Mouse (Mus musculus): ENCODE measurements around the gene Grin2d.
"Not testable (repeated sequence)": the region's sequence is repeated elsewhere in the genome, so short reads cannot be mapped to it uniquely, and the experiment has no call there.

The Grin2d gene

GRCm38 (mm10) chr7:45878278-45878677, at the start of gene Grin2d:
TSS of gene Grin2d (minus strand) at chr7:45878378.
- not testable (repeated sequence) for DNase-seq (ENCODE audit: inconsistent ontology term)

- no peak for DNase-seq (ENCODE audit: inconsistent ontology term)
Observed at GRCm38 (mm10) chr7:45924429-45924816, 46.2 kb upstream of the Grin2d start.

- DNase-seq (ENCODE audit: inconsistent ontology term): peak; percentile 58
Observed at GRCm38 (mm10) chr7:45923762-45924428, 45.7 kb upstream of the Grin2d start, which contains the start of gene Ccdc114. TSS of gene Ccdc114 (plus strand) at chr7:45924072.

GRCm38 (mm10) chr7:45922928-45923761, 45.0 kb upstream of the Grin2d start:
- DNase-seq (ENCODE audit: inconsistent ontology term): peak; percentile 96

- no peak for DNase-seq (ENCODE audit: inconsistent ontology term)
Observed at GRCm38 (mm10) chr7:45921950-45922600, 43.9 kb upstream of the Grin2d start.

- no peak for DNase-seq (ENCODE audit: inconsistent ontology term)
Observed at GRCm38 (mm10) chr7:45921242-45921621, 43.1 kb upstream of the Grin2d start, which contains the start of gene Emp3. TSS of gene Emp3 (minus strand) at chr7:45921404.

- DNase-seq (ENCODE audit: inconsistent ontology term): peak; percentile 89
Observed at GRCm38 (mm10) chr7:45920583-45921241, 42.5 kb upstream of the Grin2d start.

GRCm38 (mm10) chr7:45919761-45920160, 41.6 kb upstream of the Grin2d start:
- no peak for DNase-seq (ENCODE audit: inconsistent ontology term)

- DNase-seq (ENCODE audit: inconsistent ontology term): no peak
Observed at GRCm38 (mm10) chr7:45919083-45919671, 41.0 kb upstream of the Grin2d start.

GRCm38 (mm10) chr7:45917926-45918325, 39.7 kb upstream of the Grin2d start:
- no peak for DNase-seq (ENCODE audit: inconsistent ontology term)

- no peak for DNase-seq (ENCODE audit: inconsistent ontology term)
Observed at GRCm38 (mm10) chr7:45917004-45917704, 39.0 kb upstream of the Grin2d start.

- peak; percentile 79 for DNase-seq (ENCODE audit: inconsistent ontology term)
Observed at GRCm38 (mm10) chr7:45916056-45917003, 38.2 kb upstream of the Grin2d start.

- no peak for DNase-seq (ENCODE audit: inconsistent ontology term)
Observed at GRCm38 (mm10) chr7:45915011-45915410, 36.8 kb upstream of the Grin2d start.

GRCm38 (mm10) chr7:45914067-45914466, 35.9 kb upstream of the Grin2d start:
- DNase-seq (ENCODE audit: inconsistent ontology term): no peak

GRCm38 (mm10) chr7:45909145-45909544, 31.0 kb upstream of the Grin2d start:
- DNase-seq (ENCODE audit: inconsistent ontology term): no peak

GRCm38 (mm10) chr7:45908384-45908783, 30.2 kb upstream of the Grin2d start:
- DNase-seq (ENCODE audit: inconsistent ontology term): no peak

- DNase-seq (ENCODE audit: inconsistent ontology term): no peak
Observed at GRCm38 (mm10) chr7:45906622-45907021, 28.4 kb upstream of the Grin2d start.

GRCm38 (mm10) chr7:45902481-45903002, 24.4 kb upstream of the Grin2d start:
- no peak for DNase-seq (ENCODE audit: inconsistent ontology term)

GRCm38 (mm10) chr7:45901562-45901961, 23.4 kb upstream of the Grin2d start:
- no peak for DNase-seq (ENCODE audit: inconsistent ontology term)

Data from Muller cell, postnatal 12 days (primary cell).